Mouse (Mus musculus) left cerebral cortex, postnatal 36 days (tissue): ENCODE measurements around the gene Dmrta2. TPM values are rescaled to one million over a fixed set of nuclear protein-coding genes. Genes with fewer than 3 reads are reported as not detected.

Experiments used
- DNase-seq, 2 experiments: peaks; one replicate each; pipeline ENCODE4 v3.0.0; 2021 to 2022; ENCODE audit warnings: low spot score in 2 of 2, mixed read lengths in 1 of 2
- intact Hi-C: fragments of 180-260 bp; cut with DNase I; formaldehyde crosslinking; loops from one replicate; pipeline ENCODE4 v1.15.1; 2025
- total RNA-seq, 2 experiments: library from RNA; stranded (reverse); gene quantifications; 2 replicates each; pipeline ENCODE4 v1.2.3; 2021

Gene Dmrta2
- total RNA-seq, 2 experiments from 2014 or later: 2.4 to 2.7 TPM

- no peak for DNase-seq
- intact Hi-C loops: no loop called here
These were observed 1.0 kb downstream of the Dmrta2 start for GRCm38 (mm10) chr4:109978858-109979340.

- peak in 1 of 2 experiments; percentile 26 for DNase-seq
- intact Hi-C loops: loop anchor here (2.0 kb wide), 1 partner anchor 323 kb away; no protein-coding TSS in a partner anchor
These were observed 1.8 kb downstream of the Dmrta2 start for GRCm38 (mm10) chr4:109979461-109980320.

GRCm38 (mm10) chr4:109980321-109981082 lies 2.6 kb downstream of the Dmrta2 start:
- peak in 1 of 2 experiments; percentile 22 for DNase-seq
- intact Hi-C loops: loop anchor here (2.0 kb wide), 1 partner anchor 324 kb away; no protein-coding TSS in a partner anchor

GRCm38 (mm10) chr4:109981083-109981870 lies 3.4 kb downstream of the Dmrta2 start:
- intact Hi-C loops: loop anchor here (2.0 kb wide), 1 partner anchor 324 kb away; no protein-coding TSS in a partner anchor

GRCm38 (mm10) chr4:109981871-109982680 lies 4.2 kb downstream of the Dmrta2 start:
- peak in 1 of 2 experiments; percentile 20 for DNase-seq
- intact Hi-C loops: loop anchor here (2.0 kb wide), 1 partner anchor 325 kb away; no protein-coding TSS in a partner anchor

More at GRCm38 (mm10) chr4:109981083-109981870, 3.4 kb downstream of the Dmrta2 start:
- no peak for DNase-seq

GRCm38 (mm10) chr4:109982681-109983265 lies 4.9 kb downstream of the Dmrta2 start:
- DNase-seq: no peak
- intact Hi-C loops: no loop called here

- intact Hi-C loops: no loop called here
- peak in 1 of 2 experiments; percentile 17 for DNase-seq
These were observed 5.6 kb downstream of the Dmrta2 start for GRCm38 (mm10) chr4:109983281-109984001.

- no peak for DNase-seq
- intact Hi-C loops: no loop called here
These were observed 6.2 kb downstream of the Dmrta2 start for GRCm38 (mm10) chr4:109984011-109984411.

- intact Hi-C loops: no loop called here
- no peak for DNase-seq
These were observed 6.9 kb downstream of the Dmrta2 start for GRCm38 (mm10) chr4:109984496-109985423.

- no peak for DNase-seq
- intact Hi-C loops: no loop called here
These were observed 7.7 kb downstream of the Dmrta2 start for GRCm38 (mm10) chr4:109985424-109986172.

GRCm38 (mm10) chr4:109986301-109986700 lies 8.4 kb downstream of the Dmrta2 start:
- DNase-seq: no peak
- intact Hi-C loops: no loop called here

GRCm38 (mm10) chr4:109986748-109987355 lies 9.0 kb downstream of the Dmrta2 start:
- intact Hi-C loops: no loop called here
- DNase-seq: no peak

GRCm38 (mm10) chr4:109987560-109988362 lies 9.9 kb downstream of the Dmrta2 start:
- DNase-seq: no peak
- intact Hi-C loops: no loop called here

GRCm38 (mm10) chr4:109988411-109988810 lies 10.6 kb downstream of the Dmrta2 start:
- intact Hi-C loops: no loop called here

GRCm38 (mm10) chr4:109989213-109989612 lies 11.4 kb downstream of the Dmrta2 start:
- intact Hi-C loops: no loop called here
- DNase-seq: no peak

More at GRCm38 (mm10) chr4:109988411-109988810, 10.6 kb downstream of the Dmrta2 start:
- DNase-seq: no peak
